Mouse (Mus musculus) heart, postnatal 36 days (tissue): ENCODE results near the gene Asic4. TPM values are rescaled to one million over a fixed set of nuclear protein-coding genes. Genes with fewer than 3 reads are reported as not detected.

Experiments
- DNase-seq, 2 experiments: peaks; one replicate each; pipeline ENCODE4 v3.0.0; 2021 to 2022
- intact Hi-C: fragments of 180-260 bp; cut with DNase I; formaldehyde crosslinking; loops from one replicate; pipeline ENCODE4 v1.15.1; 2025
- total RNA-seq, 2 experiments: library from RNA; stranded (reverse); gene quantifications; 2 replicates each; pipeline ENCODE4 v1.2.3; 2021

Asic4 gene
- total RNA-seq, 2 experiments from 2014 or later, result not detected

DNA sequence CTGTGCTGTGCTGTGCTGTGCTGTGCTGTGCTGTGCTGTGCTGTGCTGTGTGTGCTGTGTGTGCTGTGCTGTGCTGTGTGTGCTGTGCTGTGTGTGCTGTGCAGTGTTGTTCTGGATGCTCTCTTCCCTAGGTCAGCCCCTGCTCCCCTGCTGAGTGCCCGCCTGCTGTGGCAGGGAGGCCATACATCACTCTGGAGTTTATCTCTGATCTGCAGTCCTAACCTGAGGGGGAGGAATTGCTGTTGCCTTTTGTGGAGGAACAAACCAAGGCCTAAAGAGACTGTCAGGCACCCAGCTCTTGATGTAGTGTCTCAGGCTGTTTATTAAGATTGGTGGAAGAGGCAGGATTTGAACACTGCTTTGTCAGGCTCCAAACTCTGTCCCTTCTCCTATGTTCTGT is 12.4 kb downstream of the Asic4 start:
- no peak for DNase-seq
- intact Hi-C loops, result no loop called here

DNA sequence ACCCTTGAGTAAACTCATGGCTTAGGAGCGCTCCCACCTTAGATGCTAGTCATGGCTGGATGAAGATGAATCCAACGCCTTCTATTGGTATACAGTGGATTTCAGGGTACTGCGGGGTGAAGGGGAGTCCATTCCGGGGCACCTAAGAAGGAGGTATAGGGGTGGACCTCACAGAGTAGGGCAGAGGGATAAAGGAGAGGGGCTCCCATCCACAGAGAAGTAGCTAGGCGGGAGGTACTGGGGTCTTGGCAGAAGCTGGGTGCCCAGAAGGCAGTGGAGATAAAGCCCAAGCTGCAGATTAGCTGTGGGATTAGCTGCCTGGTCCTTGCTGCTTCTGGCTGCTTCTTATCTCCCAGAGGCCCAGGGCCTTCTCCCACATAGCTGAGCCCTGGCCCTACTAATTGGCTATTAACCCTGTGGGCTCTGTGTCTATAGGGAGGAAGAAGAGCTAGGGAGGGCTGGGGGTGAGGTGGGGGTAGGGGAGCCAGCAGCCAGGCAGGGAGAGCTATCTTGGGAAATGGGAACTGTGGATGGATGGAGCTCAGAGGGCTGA is 13.5 kb downstream of the Asic4 start:
- intact Hi-C loops, result no loop called here

DNA sequence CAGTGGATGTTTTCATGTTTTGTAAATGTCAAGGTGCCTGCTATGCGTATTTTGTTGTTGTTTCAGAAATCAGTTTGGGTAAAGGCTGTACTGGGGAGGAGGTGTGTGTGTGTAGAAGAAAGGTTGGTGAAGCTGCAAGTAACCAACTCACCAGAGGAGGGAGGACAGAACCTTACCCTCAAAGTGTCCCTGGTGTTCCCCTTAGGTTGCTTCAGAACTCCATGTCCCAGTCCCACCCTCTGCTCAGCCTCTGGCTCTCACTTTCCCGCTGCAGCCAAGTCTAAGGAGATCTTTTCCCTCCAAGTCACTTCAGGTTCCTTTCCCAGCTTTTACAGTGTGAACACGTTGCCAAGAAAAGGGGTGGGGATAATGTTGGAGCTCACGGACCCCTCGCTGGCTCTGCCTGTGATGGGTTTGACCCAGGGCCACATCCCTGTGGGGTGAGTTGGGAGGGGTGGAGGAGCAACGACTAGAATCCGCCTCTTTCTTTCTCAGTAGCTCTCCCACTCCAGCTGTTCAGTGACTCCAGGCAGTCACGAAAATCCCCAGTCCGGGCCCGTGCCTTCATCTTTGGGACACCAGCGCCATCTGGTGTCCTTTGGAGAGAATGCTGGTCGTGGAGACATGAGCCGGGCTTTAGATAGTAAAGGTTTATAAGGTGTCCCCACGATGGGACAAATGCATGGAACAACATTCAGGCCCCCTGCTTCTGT is 17.1 kb downstream of the Asic4 start:
- DNase-seq, result peak; percentile 81 to 82
- intact Hi-C loops, result loop anchor here (1.0 kb wide), 2 partner anchors 21 to 124 kb away; no protein-coding TSS in a partner anchor

More for the DNA sequence above, 13.5 kb downstream of the Asic4 start:
- DNase-seq, result no peak

DNA sequence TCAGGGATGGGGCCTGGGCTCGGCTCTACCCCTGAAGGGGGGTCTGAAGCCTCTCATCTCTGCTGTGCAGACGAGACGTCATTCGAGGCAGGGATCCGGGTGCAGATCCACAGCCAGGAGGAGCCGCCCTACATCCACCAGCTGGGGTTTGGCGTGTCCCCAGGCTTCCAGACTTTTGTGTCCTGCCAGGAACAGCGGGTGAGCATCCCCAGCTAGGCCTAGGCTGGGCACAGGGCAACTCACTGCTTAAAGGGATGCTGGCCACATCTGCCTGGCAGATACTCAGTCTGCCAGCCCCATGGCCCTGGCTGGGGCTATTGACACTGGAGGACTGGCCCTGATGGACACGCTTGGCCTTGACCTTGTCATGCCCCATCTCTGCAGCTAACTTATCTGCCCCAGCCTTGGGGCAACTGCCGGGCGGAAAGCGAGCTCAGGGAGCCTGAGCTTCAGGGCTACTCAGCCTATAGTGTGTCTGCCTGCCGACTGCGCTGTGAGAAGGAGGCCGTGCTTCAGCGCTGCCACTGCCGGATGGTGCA is 19.1 kb downstream of the Asic4 start:
- intact Hi-C loops, result no loop called here
- no peak for DNase-seq

- DNase-seq, result no peak
- intact Hi-C loops, result loop anchor here (5.0 kb wide), 1 partner anchor 46 kb away; the partner anchor contains the start of gene Stk11ip
Measured at GRCm38 (mm10) chr1:75476441-75476840, 26.2 kb downstream of the Asic4 start.

GRCm38 (mm10) chr1:75477264-75477965 is 27.2 kb downstream of the Asic4 start:
- peak; percentile 81 to 82 for DNase-seq
- intact Hi-C loops, result loop anchor here (1.0 to 5.0 kb wide), 3 partner anchors 45 to 120 kb away; partner anchors contain the start of gene Stk11ip

DNA sequence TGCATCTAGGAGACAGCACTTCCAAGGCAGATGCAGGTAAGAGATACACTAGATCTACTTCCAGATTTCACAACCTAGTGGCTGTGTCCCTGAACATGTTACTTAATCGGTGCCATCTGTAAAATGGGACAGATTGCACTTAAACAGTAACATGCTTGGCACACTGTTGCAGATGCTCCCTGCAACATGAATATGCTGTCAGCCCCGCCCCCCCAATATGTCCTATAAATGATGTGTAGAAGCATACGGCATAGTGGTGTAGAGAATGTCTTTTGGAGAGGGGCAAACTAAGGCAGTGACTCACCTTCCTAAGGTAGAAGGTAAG is 27.7 kb downstream of the Asic4 start:
- intact Hi-C loops, result loop anchor here (1.0 to 5.0 kb wide), 3 partner anchors 44 to 119 kb away; partner anchors contain the start of gene Stk11ip
- no peak for DNase-seq

GRCm38 (mm10) chr1:75478497-75478896 is 28.3 kb downstream of the Asic4 start:
- peak in 1 of 2 experiments; percentile 53 for DNase-seq
- intact Hi-C loops, result loop anchor here (5.0 kb wide), 1 partner anchor 44 kb away; the partner anchor contains the start of gene Stk11ip

DNA sequence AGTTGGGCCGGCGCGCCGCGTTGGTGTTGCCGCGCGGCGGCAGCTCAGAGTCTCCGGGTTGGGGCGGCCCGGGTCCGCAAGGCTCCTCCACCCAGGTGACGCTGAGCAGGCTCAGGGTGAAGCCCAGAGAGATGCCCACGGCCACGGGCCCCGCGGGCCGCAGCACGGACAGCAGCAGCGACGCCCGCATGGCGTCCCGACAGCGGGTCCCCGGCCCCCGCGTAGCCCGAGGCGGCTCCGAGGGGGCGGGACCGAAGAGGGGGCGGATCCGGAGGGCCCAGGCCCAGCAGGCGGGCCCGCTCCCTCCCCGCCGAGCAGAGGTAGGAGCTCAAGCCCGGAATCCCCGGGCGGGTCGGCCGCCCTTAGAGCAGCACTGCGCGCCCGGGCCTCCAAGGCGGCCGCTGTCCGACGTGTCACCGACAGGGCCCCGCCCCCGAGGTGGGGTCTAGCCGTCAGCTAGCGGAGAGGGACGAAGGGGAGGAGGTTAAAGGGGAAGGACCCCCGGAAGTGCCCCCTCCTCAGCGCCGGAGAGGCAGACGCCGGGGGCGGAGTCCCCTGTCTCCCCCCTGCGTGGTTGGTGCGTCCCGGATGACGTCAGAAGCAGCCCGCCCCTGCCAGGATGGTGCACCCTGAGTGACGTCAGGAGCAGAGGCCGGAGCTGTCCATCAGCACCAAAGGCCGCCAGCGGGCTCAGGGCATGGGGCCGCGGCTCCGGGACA is 28.8 kb downstream of the Asic4 start, which contains the start of the genes Chpf and Tmem198:
Chpf (minus strand) TSS at position 392 of the 719 bp plus-strand sequence.
Tmem198 (plus strand) TSS at position 617 of the 719 bp plus-strand sequence.
- peak; percentile 92 to 96 for DNase-seq
- intact Hi-C loops, result loop anchor here (5.0 kb wide), 1 partner anchor 43 kb away; the partner anchor contains the start of gene Stk11ip

GRCm38 (mm10) chr1:75479635-75479989 is 29.4 kb downstream of the Asic4 start:
- intact Hi-C loops, result loop anchor here (5.0 kb wide), 1 partner anchor 43 kb away; the partner anchor contains the start of gene Stk11ip
- DNase-seq, result no peak

DNA sequence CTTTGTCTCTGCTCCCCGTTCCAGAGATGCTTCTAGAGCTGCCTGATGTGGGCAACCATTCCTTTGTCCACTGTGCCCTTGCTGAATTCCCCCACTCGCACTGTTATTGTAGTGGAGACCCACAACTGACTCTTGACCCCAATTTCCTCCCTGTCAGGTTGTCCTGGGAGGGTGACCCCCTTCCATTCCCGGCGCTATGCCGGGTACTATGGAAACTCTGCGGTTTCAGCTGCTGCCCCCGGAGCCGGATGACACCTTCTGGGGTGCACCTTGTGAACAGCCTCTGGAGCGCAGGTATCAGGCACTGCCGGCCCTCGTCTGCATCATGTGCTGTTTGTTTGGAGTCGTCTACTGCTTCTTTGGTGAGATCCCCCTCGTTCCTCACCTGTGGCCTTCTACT is 29.8 kb downstream of the Asic4 start:
- intact Hi-C loops, result loop anchor here (2.0 kb wide), 1 partner anchor 25 kb away; no protein-coding TSS in a partner anchor
- DNase-seq, result no peak

DNA sequence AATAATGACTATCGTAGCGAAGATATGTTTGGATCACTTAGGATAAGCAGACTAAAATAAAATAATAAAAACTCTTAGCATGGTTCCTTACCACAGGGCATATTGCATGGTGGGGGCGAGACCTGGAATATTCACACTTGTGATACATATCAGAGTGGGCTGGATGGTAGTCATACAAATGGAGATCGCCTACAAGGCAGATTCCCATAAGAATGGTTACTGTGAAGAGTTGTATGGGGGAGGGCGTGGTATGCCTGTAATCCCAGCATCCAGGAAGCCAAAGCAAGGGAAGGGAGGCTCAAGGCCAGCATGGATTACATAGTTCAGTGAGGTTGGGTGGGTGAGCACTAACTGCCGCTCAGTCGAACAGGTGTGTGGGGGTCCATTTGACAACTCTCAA is 30.5 kb downstream of the Asic4 start:
- intact Hi-C loops, result loop anchor here (2.0 kb wide), 1 partner anchor 24 kb away; no protein-coding TSS in a partner anchor
- DNase-seq, result no peak

GRCm38 (mm10) chr1:75486561-75486960 is 36.3 kb downstream of the Asic4 start:
- intact Hi-C loops, result no loop called here
- DNase-seq, result no peak

- intact Hi-C loops, result no loop called here
- DNase-seq, result no peak
Measured at GRCm38 (mm10) chr1:75487040-75487404, 36.8 kb downstream of the Asic4 start.

DNA sequence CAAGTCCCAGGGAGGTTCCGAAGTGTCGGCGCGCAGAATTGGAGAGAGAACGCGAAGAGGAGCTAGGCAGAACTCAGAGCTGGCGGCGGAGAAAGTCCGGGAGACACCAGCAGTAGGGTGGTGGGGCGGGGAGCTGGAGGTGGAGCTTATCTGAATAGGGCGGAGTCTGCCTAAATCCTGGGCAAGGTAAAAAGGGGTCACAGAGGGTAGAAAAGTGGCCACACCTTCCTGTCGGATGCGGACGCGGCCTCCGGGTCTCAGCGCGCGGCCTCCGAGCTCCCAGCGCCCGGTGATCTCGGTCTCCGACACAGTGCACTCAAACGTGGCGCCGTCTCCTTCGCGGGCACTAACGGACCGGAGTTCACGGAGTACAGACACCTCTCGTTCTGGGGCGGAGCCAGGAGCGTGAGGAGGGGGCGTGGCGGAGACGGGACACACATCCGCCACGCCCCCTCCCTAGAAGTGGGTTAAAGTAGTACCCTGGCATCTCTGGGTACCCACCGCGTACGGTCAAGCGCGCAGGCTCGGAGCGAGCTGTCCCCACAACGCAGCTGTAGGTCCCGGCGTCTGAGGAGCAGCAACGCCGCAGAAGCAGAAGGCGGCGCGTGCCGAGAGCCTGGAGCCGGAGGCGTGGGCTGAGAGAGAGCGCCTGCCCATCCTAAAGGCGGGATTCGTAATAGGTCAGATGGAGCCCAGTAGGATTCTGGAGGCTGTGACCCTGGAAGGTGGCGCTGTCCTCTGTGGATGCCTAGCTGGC is 37.3 kb downstream of the Asic4 start:
- intact Hi-C loops, result no loop called here
- peak; percentile 34 to 38 for DNase-seq

GRCm38 (mm10) chr1:75490785-75491551 is 40.7 kb downstream of the Asic4 start:
- no peak for DNase-seq
- intact Hi-C loops, result no loop called here

DNA sequence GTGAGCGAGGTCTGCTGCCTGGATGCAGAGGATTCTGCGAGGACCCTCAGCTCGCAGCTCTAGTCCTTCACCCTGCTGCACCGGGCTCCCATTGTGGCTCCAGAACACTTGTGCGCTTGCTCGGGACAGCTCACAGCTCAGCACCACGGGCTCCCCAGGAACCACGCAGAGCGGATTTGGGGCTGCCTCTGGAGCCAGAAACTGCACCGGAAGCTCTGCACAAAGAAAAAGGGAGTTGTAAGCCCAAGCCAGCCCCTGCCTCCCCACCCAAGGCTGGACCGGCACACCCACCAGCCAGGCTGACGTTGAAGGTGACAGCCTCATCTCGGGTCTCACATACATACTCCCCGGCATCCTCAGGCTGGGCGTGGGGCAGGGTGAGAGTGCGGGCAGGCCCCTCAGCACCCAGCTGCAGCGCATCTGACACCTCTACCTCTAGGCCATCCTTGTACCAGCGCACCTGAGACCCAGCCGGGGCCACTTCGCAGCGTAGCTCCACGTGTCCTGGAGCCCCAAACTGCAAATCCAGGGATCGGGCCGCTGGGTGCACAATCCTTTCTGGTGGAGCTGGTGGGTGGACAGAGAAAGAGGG is 42.4 kb downstream of the Asic4 start:
- no peak for DNase-seq
- intact Hi-C loops, result no loop called here

DNA sequence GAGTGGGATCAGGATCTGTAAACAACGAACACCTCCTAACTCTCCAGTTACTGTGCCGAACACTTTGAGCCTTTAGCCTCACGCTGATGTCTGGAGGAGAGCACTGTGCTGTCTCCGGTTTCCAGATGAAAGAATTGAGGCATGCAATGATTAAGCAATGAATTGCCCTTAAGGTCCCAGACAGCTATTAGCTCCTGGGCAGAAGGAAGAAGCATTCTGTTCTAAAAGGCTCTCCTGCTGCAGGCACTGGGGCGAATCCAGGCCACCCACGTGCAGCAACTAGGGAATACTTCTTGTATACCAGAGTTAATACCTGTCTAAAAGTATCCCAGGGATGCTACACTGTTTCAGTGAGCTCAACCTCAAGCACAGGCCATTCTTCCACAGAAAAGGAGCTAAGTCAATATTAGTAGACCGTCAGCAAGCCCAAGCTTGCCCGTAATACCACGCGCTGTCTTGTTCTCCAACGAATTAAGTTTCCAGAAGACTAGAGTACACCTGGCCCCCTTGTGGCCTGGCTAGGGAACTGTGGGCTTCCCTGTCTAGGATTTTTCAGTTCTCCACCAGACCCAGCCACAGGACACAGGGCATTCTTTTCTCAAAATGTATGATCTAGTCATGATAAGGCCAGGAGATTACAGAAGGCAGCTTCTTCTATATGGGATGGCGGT is 44.8 kb downstream of the Asic4 start:
- intact Hi-C loops, result loop anchor here (2.0 kb wide), 1 partner anchor 36 kb away; no protein-coding TSS in a partner anchor
- DNase-seq, result no peak
